Mouse (Mus musculus): Measurements from ENCODE around the gene Chst8. TPM values are rescaled to one million over a fixed set of nuclear protein-coding genes. Genes with fewer than 3 reads are reported as not detected.

Chst8 gene
- total RNA-seq, 2 experiments from 2014 or later: 0.44 to 0.69 TPM

DNA sequence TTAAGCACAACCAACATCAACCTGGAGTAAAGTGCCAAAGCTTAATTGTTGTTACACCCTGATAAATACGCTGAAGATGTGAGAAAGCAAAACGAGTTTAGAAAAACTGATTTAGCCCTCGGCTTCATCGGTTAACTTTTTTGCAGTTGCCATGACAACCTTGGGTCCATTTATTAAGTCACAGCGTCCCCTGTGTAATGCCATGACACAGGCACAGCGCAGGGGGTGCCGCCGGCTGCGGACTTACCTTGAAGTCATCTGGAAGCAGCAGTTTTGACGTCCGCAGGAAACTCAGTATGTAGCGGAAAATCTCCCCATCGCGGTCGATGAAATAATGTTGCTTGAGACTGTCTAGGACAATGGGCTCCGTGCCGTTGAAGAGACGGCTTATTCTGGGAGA lies 167.9 kb downstream of the Chst8 start:
- intact Hi-C loops (cut with DNase I): loop anchor here (10.0 kb wide), 1 partner anchor 400 kb away; no protein-coding TSS in a partner anchor

DNA sequence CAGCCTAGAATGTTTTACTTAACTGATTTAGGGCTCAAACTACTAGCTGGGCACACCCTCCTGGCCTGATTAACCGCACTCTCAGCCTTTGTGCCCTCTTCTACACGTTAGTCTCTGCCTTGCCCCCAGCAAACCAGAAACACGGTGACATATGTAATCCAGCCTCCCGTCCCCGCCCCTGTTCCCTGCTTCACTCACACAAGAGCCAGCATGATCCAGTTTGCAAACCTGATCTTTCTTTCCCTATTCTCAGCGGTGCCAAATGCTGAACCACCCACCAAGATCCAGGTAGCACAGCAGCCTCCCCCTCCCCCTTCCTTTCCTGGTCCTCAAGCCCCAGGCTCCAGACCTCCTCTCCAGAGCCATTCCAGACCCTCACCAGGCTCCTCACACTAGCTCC lies 169.2 kb downstream of the Chst8 start:
- intact Hi-C loops (cut with DNase I): loop anchor here (10.0 kb wide), 1 partner anchor 399 kb away; no protein-coding TSS in a partner anchor
- DNase-seq: no peak

More for the DNA sequence above, 167.9 kb downstream of the Chst8 start:
- DNase-seq: no peak

DNA sequence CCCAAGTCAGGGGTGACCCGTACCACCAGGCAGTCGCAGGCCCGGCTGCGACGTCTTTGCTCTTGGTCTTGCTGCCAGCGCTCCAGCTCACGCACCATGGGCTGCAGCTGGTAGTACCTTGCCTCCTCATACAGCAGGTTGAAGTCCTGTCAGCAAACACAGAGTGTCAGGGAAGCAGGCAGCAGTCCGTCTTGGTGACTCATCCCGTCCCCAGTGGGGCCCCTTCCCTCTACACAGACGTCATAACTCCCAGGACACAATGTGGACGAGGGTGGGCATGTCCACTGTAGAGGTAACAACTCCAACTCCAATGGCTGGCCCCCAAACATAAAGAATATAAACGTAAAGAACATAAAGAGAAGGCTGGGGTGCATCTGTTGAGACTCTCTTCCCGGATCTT lies 170.5 kb downstream of the Chst8 start:
- intact Hi-C loops (cut with DNase I): loop anchor here (10.0 kb wide), 1 partner anchor 397 kb away; no protein-coding TSS in a partner anchor
- no peak for DNase-seq

DNA sequence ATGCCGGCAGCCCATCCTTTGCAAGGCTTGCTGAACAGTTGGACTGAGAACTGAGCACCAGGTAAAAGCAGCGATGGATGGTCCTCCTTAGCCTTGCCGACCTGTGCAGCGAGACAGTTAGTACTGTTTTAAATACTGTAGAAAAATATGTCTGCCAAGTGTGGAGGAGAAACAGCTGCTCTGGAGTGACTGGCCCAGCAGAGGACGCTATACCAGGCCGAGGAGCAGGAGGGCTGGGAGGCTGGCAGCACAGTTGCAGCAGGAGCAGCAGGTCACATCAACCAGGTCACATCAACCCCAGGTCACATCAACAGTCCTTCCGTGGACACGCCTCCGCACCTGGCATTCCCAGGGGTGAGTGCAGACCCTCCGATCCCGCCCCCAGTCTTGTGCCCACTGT lies 172.7 kb downstream of the Chst8 start:
- DNase-seq: no peak
- intact Hi-C loops (cut with DNase I): loop anchor here (10.0 kb wide), 1 partner anchor 395 kb away; no protein-coding TSS in a partner anchor

DNA sequence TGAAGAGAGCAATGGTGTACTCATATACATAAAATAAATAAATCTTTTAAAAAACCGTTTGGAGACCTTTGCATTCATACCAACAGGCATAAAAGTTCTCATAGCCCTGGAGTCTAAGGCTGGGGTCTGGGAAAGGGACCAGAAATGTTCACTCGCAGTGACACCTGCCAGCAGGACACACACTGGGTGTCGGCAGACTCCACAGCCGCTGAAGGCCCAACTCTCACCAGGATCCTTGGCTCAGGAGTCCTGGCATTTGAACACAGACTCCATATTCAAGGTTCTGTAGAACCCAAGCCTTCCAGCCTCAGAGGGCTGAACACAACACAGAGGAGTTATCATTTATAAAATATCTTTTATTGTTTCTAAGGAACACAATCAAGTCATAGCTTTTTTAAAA lies 175.8 kb downstream of the Chst8 start:
- DNase-seq: no peak
- intact Hi-C loops (cut with DNase I): no loop called here

DNA sequence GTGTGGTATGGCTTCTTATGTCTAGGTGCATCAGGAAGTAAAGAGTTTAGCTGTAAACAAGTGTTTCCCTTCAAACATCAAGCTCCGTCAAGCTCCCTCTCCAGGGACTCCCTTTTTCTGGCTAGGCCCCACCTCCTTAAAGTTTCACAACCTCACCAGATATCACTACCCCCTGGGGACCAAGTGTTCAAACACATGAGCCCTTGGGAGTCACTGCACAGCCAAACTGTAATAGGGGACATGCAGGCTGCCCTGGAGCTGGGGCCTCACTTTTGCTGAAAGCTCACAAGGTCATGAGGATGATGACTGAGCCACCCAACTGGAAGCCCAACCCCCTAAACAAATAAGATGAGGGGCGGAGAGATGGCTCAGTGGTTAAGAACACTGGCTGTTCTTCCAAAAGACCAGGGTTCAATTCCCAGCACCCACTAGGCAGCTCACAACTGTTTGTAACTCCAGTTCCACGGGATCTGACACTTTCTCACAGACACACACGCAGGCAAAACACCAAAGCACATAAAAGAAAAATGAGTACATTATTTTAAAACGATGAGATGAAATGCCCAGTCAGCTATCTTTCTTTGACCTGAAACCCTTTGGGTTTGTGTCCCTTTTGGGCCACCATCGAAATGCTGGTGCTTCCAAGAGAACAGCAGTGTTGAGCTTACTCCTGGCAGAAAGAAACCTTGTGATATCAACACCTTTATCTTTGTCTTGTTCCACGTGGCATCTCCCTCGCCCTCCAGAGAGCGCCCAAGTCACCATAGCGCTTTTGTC lies 179.4 kb downstream of the Chst8 start:
- DNase-seq: no peak
- intact Hi-C loops (cut with DNase I): no loop called here

DNA sequence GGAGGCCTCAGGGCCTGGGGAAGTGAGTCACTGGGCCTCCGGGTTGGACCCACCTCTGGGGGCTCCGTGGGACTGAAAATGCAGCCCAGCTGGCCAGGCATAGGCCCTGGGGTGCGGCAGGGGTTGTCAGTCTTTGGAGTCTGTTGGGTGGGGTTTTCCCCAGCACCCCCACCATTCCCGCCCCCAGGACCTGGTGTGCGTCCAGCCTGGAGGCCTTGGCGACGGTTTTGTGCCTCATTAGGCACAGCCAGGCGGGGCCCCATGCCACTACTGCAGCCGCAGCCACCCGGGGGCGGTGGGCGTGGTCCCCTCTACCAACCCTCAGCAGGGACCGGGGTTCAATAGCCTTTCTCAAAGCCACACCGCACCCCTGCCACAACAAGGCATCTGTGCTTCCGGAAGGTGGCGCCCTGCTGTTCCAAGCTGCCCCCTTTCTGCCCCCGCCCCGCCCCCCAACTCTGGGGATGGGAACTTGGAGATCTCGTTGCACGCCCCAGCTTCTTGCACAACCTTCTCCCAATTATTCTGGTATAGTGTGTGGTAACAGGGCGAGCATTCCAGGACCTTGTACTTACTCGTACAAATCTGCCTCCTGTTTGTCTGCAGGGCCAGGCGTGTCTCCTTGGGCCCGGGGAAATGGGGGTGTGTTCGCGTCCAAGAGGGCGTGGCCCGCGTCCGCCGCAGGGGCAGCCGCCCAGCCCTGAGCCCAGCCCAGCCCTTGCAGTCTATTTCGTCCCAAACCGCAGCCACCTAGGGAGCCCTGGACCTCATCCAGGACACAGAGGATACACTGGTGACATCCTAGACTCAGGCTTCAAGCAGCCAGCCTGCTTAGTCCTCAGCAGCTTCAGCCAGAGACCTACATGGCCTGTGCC lies 182.1 kb downstream of the Chst8 start:
- intact Hi-C loops (cut with DNase I): no loop called here
- peak; percentile 62 to 75 for DNase-seq

DNA sequence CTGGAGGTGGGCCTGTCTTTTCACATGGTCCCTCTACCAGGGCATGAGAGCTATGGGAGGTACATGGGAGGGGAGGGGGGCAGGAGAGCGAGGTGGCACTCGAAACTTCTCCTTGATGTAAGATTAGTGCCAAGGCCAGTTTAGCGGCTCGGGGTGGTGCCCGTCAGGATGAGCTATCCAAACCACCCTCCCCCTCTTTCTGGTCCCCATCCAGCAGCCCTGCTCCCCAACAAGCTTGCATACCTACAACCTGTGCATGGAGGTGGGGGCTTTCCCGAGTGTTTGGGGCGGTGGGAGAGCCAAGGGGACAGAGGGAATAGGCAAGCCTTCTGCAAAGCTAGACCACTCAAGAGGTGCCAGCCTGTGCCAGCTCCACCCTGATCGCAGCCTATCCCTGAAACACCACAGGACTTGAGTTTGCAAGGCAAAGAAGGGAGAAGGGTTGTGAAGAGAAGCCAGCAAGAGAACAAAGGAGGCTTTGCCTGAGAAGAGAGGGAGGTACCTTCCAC lies 182.8 kb downstream of the Chst8 start:
- peak in 1 of 2 experiments; percentile 40 for DNase-seq
- intact Hi-C loops (cut with DNase I): loop anchor here (2.0 kb wide), 1 partner anchor 25 kb away; no protein-coding TSS in a partner anchor

Other genes starting within 250 kb of the Chst8 start
- gene Kctd15, start 156.0 kb downstream of the Chst8 start, total RNA-seq (2021): 10 to 100 TPM; 41.0 to 42.9 TPM
- gene Pepd, start 99.7 kb upstream of the Chst8 start, total RNA-seq (2021): 10 to 100 TPM; 25.6 to 27.0 TPM
- 10 to 100 TPM; 36.9 to 38.0 TPM for gene Cebpg, start 243.9 kb upstream of the Chst8 start, total RNA-seq (2021)